Mouse (Mus musculus) adrenal gland, postnatal 14 days (tissue): ENCODE results near the gene Kdm4b. TPM values are rescaled to one million over a fixed set of nuclear protein-coding genes. Genes with fewer than 3 reads are reported as not detected.

Source experiments
- DNase-seq: peaks from one replicate; pipeline ENCODE4 v3.0.0; 2021; ENCODE audit warnings: mixed read lengths
- total RNA-seq: library from RNA; stranded (reverse); gene quantifications from 2 replicates; pipeline ENCODE4 v1.2.3, GENCODE M21; 2021

Kdm4b gene
- total RNA-seq, 1 experiment from 2014 or later = 40.1 TPM

DNA sequence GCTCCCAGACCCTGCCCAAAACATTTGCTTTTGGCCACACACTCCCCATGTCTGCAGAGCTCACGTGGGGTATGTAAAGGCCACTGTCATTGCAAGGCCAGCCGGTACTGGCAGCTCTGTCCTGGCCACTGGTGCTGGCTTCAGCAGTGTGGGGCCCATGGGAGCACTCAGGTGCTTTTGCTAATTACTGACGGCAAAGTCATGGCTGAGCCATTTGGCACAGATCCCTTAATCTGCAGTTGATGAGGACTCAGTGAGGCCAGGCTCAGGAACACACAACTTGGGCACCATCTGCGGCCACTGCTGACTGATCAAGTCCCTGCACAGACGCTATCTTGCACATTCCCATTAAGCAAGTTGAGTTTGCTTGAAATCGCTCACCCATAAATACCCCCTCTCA, 59.0 kb downstream of the Kdm4b start:
- DNase-seq = no peak

DNA sequence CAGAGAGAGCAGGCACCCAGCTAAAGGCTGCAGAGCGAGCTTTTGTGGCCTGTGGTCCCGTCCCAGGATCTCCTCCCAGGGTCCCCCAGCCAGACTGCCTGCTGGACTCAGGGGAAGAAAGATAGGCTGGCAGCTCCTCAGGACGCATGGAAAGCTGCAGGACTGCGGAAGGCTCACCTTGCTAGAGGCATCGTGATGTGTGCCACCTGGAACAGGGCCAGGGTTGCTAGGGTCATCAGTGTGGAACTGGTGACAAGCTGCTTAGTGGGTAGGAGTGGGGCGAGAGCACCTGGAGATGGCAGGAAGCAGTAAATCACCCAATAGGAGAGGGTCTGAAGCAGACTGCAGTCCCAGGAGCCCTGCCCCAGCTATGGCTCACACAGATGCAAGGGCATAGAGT, 61.8 kb downstream of the Kdm4b start:
- DNase-seq = no peak

DNA sequence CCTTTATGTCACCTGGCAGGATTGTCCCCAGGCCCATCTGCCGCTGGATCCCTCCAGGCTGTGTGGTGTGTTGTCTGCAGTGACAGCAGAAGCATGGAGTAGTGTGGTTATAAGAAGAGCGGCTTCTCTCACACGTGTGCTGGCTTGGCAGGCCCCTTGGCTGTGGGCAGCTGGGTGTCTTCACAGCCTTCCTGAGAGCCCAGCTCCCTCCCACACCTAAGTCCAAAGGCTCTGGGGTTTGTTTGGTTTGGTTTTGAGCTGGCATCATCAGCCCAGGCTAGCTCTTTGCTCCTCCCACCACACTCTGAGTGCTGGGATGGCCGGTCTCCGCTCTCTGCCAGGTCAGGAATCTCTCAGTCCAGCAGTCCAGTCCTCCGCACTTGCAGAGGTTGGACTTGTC, 67.4 kb downstream of the Kdm4b start:
- no peak for DNase-seq

DNA sequence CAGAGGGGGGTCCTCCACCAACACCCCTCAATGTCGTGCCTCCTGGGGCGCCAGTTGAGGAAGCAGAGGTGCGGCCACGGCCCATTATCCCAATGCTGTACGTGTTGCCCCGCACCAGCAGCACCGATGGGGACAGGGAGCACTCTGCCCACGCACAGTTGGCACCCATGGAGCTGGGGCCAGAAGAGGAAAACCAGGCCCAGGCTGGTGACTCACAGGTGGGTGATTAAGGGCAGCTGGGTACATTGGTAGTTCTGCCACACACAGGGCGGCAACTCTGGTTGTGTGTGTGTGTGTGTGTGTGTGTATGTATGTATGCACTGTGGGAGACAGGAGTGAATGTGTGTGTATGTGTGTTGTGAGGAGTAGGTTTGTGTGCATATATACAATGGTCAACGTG, 68.0 kb downstream of the Kdm4b start:
- DNase-seq = peak; percentile 69

DNA sequence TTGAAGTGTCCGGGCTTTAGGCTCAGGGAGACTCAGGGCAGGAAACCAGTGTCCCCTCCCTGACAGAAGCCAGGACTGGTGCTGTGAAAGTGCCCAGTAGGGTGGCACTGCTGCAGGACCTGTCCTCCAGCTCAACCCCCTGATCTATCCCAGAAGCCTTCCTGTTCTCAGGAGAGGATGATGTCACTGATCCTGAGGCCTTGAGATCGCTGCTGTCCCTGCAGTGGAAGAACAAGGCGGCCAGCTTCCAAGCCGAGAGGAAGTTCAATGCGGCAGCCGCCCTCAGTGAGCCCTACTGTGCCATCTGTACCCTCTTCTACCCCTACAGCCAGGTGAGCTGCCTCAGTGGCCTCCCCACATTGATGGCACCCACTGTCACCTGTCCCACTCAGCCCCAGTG, 70.2 kb downstream of the Kdm4b start:
- DNase-seq = peak; percentile 67

DNA sequence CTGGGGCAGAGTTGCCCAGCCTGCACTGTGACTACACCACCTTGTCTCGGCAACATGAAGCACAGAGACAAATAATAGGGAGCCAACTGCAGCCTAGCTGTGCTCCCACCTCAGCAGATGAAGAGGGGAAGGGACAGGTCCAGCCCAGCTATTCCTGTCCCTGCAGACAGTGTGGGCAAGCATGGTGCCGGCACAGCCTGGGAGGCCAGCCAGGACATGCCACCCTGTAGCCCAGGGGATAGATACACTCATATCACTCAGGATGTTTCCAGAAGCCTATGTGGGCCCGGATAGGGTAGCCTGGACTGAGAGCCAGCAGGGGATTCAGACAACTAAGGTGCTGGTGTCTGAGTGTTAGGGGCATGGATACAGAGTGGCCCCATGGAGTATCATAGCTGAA, 74.4 kb downstream of the Kdm4b start:
- no peak for DNase-seq

DNA sequence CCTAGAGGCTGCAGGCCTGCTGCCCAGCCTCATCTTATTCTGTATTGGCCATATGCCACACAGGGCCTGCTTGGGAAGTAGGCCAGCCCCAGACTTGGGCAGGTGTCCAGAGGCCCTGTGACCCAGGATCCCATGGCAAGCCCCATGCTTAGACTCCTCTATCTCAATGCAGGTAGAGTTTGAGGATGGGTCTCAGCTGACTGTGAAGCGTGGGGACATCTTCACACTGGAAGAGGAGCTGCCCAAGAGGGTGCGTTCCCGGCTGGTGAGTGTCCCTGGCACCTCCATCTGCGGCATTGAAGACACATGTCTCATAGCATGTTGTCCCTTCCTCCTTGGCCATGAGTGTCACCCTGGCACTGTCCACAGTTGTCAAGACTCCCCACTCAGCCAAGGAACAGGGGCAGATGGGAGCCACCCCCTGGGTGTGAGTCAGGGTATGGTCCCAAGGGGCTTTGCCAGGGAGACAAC, 75.2 kb downstream of the Kdm4b start:
- DNase-seq = peak; percentile 38

DNA sequence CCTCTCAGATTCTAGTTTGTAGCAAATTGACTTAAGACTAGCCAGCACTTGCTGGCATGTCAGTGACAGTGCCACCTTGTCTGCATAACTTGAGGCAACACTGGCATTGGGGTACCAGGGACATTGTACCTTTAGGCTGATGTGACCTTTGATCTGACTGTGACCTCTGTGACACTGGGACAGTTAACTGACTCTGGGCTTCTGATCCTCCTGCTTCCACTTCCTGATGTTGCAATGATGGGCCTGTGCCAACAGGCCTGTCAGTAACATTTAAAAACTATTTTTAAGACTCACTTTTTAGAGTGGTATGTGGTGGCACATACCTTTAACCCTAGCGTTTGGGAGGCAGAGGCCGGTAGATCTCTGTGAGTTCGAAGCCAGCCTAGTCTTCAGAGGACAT, 79.5 kb downstream of the Kdm4b start:
- peak; percentile 43 for DNase-seq

DNA sequence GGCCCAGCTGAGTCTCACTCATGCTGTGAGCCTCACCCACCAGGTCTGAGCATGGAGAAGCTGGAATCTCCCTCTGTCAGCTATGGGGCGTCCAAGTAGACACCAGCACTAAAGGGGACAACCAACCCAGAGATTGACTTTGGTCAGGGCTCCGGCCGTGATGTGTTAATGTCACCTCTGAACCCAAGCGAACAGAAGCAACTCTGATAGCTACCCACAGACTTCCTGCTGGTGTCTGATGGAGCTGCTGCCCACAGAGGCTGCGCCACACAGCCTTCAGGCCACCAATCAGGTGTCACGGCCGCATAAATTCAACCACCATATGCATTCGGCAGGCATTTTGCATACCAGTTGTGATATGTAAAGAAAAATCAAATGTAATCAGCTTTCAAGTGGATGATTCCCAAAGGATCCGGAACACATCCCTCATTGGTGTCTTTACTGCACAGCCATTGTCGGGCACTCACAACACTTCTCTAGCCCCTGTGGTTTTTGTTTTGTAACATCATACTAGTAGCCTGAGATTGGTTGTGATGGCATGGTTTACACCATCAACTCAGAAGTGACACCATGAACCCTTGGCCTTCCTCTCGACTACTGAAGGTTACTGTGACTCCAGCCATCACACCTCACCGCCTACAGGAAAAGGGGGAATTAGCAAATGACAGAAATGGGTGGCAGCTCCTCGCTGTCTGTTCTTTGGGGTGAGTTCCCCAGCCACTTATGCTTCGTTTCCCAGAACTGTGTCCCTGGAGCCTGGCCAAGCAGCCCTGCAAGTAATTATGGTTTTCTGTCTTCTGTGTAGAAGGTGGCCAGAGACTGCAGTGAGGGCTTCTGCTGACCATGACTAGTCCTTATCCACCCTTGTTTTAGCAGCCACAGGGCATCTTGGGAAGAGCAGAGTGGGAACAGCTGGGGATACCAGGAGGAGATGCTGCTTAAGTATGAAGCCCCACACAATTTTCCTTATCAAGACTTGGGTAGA, 80.3 kb downstream of the Kdm4b start:
- peak; percentile 35 for DNase-seq

DNA sequence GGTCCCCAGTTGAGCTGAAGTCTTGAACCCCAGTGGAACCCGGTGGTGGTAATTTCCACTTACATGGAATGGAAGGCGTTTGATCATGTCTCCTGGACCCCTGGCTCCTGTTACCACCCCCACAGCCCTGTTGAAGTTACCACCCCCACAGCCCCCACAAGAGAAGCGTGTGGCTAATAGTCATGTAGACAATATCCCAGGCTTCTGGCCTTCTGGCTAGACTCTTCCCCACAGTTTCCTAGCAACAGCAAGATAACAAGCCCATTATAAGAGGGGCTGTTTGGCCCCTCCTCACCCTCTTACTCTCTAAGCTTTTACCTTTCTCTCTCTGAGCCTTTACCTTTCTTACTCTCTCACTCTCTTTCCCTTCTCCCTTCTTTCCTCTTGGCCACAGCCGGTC, 81.0 kb downstream of the Kdm4b start:
- no peak for DNase-seq

DNA sequence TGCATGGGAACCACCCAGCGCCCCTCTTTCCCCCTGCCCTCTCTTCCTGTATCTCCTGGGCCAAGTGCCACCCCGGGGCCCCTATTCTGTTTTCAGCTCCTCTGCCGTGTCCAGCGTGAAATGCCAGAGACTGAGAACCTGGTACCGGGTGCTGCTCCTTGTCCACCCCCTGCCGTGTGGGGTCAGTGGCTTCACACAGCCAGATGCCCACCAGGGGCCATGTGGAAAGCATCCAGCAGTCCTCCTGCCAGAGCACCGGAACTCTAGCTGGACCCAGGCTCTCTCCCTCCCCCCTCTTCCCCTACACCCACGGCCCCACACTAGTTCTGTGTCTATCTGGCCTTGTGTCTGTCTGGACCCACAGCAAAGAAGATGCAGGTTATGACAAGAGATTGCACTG, 81.5 kb downstream of the Kdm4b start:
- no peak for DNase-seq

DNA sequence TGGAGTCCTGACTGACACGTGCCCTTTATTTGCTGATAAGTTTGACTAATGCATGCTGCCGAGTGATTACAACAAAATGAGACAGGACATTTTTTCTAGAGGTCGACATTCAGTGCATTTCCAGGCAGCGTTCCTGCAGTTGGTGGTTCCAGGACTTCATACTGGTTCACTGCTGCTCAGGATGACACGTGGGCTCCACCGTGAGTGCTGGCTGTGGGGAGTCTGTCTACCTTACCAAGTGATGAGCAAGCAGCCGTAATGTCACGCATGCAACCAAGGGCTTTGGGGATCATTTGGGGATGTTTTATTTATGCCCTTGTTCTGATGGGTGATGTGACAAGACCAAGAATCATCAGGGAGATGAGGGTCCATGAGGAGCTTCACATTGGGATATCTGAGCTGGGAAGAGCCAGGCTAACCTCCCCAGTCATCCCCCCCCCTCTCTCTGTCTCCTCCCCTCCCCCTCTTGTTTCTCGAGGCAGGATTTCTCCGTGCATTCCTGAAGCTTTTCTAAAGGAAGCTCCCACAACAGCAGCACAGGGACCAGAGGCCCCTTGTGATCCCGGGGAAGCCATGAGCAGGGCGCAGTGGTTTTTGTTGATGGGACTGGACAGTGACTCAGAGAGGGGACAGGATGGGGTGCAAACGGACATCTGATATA, 83.2 kb downstream of the Kdm4b start:
- DNase-seq = no peak

DNA sequence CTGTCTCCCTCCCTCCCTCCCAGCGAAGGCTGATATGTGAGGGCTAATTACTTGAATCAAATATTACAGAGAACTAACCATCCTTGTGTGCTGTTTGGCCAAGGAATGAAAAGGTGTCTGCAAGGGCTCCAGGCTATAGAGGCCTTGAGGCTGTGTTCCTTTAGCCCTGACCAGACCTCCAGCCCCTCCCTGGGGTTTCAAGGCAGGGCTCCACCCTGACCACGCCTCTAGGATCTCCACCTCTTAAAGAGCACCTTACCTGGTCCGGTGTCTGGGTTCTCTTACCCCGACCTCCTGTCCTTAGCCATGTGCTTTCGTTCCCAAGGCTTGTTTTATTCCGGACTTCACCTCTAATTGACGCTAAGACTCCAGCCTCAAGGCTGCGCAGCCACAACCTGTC, 83.9 kb downstream of the Kdm4b start:
- DNase-seq = peak; percentile 56

DNA sequence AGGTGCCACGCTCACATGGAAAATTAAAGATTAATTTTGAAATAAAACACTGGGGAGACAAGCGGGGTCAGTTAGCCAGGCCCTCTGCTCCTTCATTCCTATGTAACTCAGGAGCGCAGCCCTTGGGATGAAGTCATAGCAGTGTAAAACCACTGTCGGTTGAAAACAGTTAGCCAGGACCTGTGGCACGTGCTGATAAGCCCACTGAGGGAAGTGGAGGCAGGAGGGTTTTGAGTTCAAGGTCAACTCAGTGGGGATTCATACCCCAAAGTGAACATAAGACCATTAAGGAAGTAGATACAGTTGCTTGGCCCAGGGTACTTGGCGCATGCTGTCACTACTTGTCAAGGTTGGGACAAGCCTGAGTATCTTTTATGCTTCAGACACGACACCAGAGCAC, 85.6 kb downstream of the Kdm4b start:
- DNase-seq = no peak

DNA sequence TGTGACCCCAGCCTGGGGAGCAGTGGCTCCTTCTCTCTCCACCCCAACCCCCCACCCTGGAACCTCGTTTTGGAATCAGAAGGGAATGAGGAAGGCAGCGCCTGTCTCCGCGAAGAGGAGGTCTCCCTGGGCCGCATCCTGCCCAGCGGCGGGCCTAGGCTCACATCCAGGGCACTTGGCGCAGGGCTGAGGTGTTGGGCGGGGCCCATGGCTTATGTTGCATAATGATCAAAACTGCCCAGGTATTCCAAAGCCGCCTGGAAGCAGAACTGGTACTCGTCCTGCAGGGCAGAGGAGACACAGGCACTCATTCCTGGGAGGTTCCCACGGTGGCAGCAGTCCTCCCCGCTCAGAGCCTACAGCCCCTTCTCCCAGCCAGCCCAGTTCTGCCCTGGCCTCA, 87.3 kb downstream of the Kdm4b start:
- DNase-seq = peak; percentile 52

DNA sequence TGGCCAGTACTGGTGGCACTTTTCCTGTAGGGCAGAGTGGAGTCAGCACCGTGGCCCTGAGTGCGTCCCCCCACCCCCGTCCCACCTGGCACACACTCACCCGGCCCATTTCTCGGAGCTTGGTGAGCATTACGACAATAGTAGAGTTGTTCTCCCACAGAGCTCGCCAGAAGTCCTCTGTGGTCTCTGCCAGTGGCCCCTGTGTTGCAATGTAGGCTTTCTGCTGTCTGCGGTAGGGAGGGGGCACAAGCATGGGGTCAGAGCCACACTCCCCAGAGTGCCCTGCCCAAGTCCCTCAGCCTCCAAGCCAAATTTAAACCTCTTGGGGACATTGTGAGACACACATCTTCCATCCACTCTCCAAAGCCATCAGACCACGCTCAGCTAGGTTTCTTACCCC, 88.9 kb downstream of the Kdm4b start:
- DNase-seq = no peak

DNA sequence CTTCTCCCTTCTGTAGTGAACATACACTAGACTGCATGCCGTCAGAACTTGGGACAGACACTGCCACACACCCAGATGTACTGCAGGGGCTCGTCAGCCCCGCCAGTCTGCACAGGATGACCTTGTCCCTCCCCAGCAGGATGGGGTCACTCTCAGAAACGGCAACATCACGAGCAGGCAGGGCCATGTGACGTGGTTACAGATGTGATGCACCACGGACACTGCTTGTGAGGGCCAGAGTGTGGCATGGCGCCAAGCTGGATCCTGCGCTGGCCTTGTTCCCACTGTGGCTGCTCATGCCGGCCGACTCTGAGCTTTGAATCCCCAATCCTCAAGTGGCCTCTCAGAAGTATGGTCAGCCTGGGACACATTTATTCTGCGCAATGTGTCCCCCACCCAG, 92.4 kb downstream of the Kdm4b start:
- peak; percentile 89 for DNase-seq

DNA sequence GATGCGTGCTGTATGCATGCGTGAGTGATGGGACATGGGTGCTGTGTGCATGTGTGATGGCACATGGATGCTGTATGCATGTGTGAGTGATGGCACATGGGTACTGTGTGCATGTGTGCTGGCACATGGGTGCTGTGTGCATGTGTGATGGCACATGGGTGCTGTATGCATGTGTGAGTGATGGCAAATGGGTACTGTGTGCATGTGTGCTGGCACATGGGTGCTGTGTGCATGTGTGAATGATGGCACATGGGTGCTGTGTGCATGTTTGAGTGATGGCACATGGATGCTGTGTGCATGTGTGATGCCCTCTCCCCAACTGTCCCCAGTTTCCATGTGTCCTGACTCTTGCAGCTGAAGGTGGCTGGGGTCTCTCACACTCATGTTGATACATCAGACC, 94.2 kb downstream of the Kdm4b start:
- no peak for DNase-seq

DNA sequence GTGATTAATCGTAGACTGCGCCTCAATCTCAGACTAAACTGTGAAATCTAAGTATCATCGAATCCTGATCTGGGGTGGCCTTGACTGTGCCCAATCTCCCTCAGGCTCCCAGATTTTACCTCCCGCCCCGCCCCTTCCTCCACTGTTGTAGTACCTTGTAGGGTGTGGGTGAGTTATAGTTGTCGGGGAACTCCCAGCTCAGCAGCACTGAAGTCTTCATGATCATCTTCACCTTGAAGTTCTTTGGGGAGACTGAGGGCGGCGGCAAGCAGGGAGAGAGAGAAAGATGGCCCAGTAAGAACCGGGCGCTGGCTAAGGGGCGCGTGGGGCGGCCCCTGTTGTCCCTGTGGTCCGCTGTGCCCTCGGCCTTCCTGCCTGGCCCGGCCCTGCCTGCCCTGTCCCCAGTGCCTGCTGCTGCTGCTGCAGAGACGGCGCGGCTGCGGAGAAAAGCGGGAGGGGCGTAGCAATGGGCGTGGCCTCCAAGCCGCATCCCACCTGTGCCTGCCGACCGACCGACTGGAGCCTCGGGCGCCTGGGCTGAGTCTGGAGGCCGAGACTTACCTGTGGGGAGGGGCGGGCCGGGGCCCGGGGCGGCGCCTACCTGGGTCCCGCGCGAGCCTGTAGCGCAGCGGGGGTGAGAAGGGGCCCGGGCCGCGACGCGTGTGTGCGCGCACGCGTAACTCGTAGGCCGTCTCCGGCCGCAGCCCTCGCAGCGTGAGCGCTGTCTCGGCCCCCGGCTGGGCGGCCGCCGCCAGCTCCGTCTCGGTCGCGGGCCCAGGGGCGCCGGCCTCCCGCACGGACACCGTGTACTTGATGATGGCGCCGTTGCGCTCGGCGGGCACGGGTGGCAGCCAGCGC, 99.1 kb downstream of the Kdm4b start:
- peak; percentile 66 for DNase-seq

DNA sequence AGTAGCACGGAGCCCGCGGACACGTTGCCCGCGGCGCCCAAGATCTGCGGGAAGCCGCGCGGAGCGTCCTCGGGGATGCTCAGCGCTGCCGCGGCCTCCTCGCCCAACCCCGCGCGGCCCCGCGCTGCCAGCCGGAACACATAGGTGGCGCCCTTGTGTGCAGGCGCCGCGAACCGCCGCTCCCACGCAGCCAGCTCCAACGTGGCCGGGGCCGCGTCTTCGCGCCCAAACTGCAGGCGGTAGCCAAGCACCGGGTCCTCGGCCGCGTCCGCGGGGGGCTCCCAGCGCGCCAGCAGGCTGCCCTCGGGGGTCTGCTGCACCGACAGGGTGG, 99.7 kb downstream of the Kdm4b start:
- DNase-seq = peak; percentile 92

DNA sequence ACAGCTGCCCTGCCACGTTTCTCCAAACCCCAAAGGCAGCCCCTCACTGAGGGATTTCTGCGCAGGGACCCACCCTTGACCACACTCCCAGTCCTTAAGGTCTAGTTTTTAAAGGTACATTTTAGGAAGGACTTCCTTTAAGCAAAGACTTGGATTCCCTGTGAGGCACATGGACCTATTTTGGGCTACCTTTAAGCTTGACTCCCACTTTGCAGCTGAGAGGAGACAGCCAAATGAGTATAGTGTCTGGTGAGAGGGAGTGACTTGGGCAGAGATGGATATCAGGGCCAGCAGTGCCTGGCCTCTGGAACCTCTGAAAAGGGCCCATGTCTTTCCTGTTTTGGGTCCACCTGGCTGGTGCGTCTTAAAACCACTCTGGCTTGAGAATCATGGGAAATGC, 100.1 kb downstream of the Kdm4b start:
- no peak for DNase-seq

DNA sequence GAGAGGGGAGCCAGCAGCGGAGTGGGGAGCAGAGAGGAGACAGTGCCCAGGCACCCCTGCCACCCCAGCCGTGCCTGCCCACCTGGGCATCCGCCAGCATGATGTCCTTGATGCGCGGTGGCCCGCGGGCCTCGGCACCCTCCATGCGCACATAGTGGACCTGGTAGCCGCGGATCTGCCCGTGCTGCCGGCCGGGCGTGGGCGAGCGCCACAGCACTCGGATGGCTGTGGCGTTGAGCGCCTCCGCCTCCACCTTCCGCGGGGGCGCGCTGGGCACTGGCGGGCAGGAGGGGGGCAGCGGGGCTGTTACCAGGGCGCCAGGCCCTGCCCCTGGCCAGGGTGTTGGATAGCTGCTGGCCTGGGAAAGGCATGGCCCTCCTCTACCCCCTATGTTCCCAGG, 102.0 kb downstream of the Kdm4b start:
- no peak for DNase-seq

DNA sequence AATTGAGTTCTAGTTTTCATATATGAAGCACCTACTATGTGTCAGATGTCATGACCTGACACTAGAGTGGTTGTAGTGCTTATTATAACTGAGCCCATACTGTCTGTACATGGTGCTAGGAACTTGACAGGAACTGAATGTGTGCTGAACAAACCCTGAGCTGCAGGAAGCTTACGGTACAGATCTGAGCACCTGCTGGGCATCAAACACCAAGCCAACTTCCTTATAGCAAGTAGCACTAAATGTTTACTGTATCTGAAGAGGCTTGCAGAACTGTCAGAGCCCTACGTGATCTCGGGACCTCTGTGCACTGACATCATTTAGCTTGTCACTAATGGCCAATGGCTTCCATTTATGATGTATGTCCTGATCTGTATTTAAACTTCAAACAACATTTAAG, 105.7 kb downstream of the Kdm4b start:
- no peak for DNase-seq
